Mouse (Mus musculus) bone marrow macrophage, adult 2 months (primary cell): Measurements from ENCODE around the gene Ror1.

Experiments
- CTCF ChIP-seq: IDR thresholded peaks from 2 replicates; pipeline ENCODE4 v1.5.1; 2012; ENCODE audit warnings: low read depth, mild to moderate bottlenecking, low read length, moderate library complexity
- POLR2A ChIP-seq: IDR thresholded peaks from 2 replicates; pipeline ENCODE4 v1.6.1; 2012; ENCODE audit warnings: mild to moderate bottlenecking, low read depth, low read length, borderline replicate concordance

GRCm38 (mm10) chr4:100426101-100426500, 330.5 kb downstream of the Ror1 start:
- TF ChIP-seq CTCF (no peak), POLR2A (no peak)
